Mouse (Mus musculus) heart, embryonic 11.5 days (tissue): ENCODE data around the gene Nop58. TPM values are rescaled to one million over a fixed set of nuclear protein-coding genes. Genes with fewer than 3 reads are reported as not detected.

Experiments
- ATAC-seq: fragments of 200-750 bp; cut with Nextera tagmentation; replicated peaks from 2 replicates; pipeline ENCODE4 v1.8.0; 2017; ENCODE audit warnings: moderate library complexity; ENCODE audit not compliant: insufficient number of reproducible peaks, low FRiP score, low TSS enrichment
- H3K27ac ChIP-seq: fragments of 300-500 bp; sonication (generic); 2 replicates; pipeline ENCODE4 v1.5.1; 2014; ENCODE audit warnings: mild to moderate bottlenecking, low read depth, low read length
- H3K27me3 ChIP-seq: fragments of 300-500 bp; sonication (generic); 2 replicates; pipeline ENCODE4 v1.6.1; 2014; ENCODE audit warnings: mild to moderate bottlenecking, low read length, mixed read lengths; ENCODE audit not compliant: control insufficient read depth, insufficient read depth
- H3K36me3 ChIP-seq: fragments of 300-500 bp; sonication (generic); 2 replicates; pipeline ENCODE4 v1.6.1; 2014; ENCODE audit warnings: mild to moderate bottlenecking, low read length, moderate library complexity, mixed read lengths; ENCODE audit not compliant: control insufficient read depth, insufficient read depth
- H3K4me1 ChIP-seq: fragments of 300-500 bp; sonication (generic); 2 replicates; pipeline ENCODE4 v1.6.1; 2014; ENCODE audit warnings: low read length; ENCODE audit not compliant: control insufficient read depth, insufficient read depth
- H3K4me2 ChIP-seq: fragments of 300-500 bp; sonication (generic); 2 replicates; pipeline ENCODE4 v1.6.1; 2014; ENCODE audit warnings: mild to moderate bottlenecking, moderate library complexity
- H3K4me3 ChIP-seq: fragments of 300-500 bp; sonication (generic); 2 replicates; pipeline ENCODE4 v1.5.1; 2014; ENCODE audit warnings: low read depth, low read length
- H3K9ac ChIP-seq: fragments of 300-500 bp; sonication (generic); 2 replicates; pipeline ENCODE4 v1.6.1; 2014; ENCODE audit warnings: mild to moderate bottlenecking, low read depth, low read length, moderate library complexity
- H3K9me3 ChIP-seq: fragments of 300-500 bp; sonication (generic); replicated peaks from 2 replicates; pipeline ENCODE4 v1.6.1; 2016; ENCODE audit warnings: low read length; ENCODE audit not compliant: control insufficient read depth
- WGBS: fragments of 180-500 bp; shearing (Covaris S2); extraction: QIAGEN DNeasy Blood & Tissue Kit; methylation state at CpG from one replicate; pipeline ENCODE4 v1.1.7; 2014; ENCODE audit not compliant: insufficient replicate concordance; 5-methylcytosine and 5-hydroxymethylcytosine counted together
- polyA plus RNA-seq: library from polyadenylated mRNA; unstranded; fragments of >200 nt; fragmentation: Nextera tagmentation; extraction: Ambion mirVana; gene quantifications from 2 replicates; pipeline ENCODE4 v1.2.1, GENCODE M21; 2014

Nop58 gene
- polyA plus RNA-seq, 1 experiment from 2014 or later: 190 TPM

- Histone ChIP-seq H3K4me3 (peak overlapping the region; percentile 66), H3K27me3 (no peaks in the 10 kb centered on the region), H3K36me3 (no peaks in the 10 kb centered on the region), H3K4me2 (peak overlapping the region; percentile 92), H3K27ac (peak overlapping the region; percentile 91), H3K9ac (peak overlapping the region; percentile 86), H3K4me1 (no peaks in the 10 kb centered on the region), H3K9me3 (no peaks in the 10 kb centered on the region)
- peak; percentile 60 for ATAC-seq
- WGBS: under 1% methylated on average over 44 of the region's 44 CpGs
These were observed 77.9 kb downstream of the Nop58 start for GRCm38 (mm10) chr1:59762651-59763163.

GRCm38 (mm10) chr1:59763164-59763768 is 78.5 kb downstream of the Nop58 start, which contains the start of gene Bmpr2:
Bmpr2 (plus strand) TSS chr1:59763400.
- peak within 1 kb of the TSS; percentile 92 for H3K4me2 ChIP-seq
- no peaks in the 10 kb centered on the region for H3K4me1 ChIP-seq
- peak within 1 kb of the TSS; percentile 91 for H3K27ac ChIP-seq
- peak; percentile 90 for ATAC-seq
- no peaks in the 10 kb centered on the region for H3K9me3 ChIP-seq
- peak within 1 kb of the TSS; percentile 86 for H3K9ac ChIP-seq
- H3K36me3 ChIP-seq: 0 out of 2 replicates have a peak, but pooled peaks cover 4% of the 10 kb centered on the region
- no peaks in the 10 kb centered on the region for H3K27me3 ChIP-seq
- WGBS: under 1% methylated on average over 59 of the region's 75 CpGs
- peak within 1 kb of the TSS; percentile 66 for H3K4me3 ChIP-seq

GRCm38 (mm10) chr1:59763781-59764251 is 79.0 kb downstream of the Nop58 start:
- peak overlapping the region; percentile 86 for H3K9ac ChIP-seq
- peak; percentile 51 for ATAC-seq
- H3K4me1 ChIP-seq: no peaks in the 10 kb centered on the region
- H3K36me3 ChIP-seq: 0 out of 2 replicates have a peak, but pooled peaks cover 4% of the 10 kb centered on the region
- no peaks in the 10 kb centered on the region for H3K9me3 ChIP-seq
- H3K4me2 ChIP-seq: peak overlapping the region; percentile 92
- peak overlapping the region; percentile 91 for H3K27ac ChIP-seq
- WGBS: under 1% methylated on average over 54 of the region's 55 CpGs
- no peaks in the 10 kb centered on the region for H3K27me3 ChIP-seq
- peak overlapping the region; percentile 66 for H3K4me3 ChIP-seq

- under 1% methylated on average over 27 of the region's 27 CpGs for WGBS
- no peak for ATAC-seq
- H3K4me2 ChIP-seq: peak overlapping the region; percentile 92
These were observed 79.7 kb downstream of the Nop58 start for GRCm38 (mm10) chr1:59764407-59764971.

GRCm38 (mm10) chr1:59765279-59765678 is 80.5 kb downstream of the Nop58 start:
- ATAC-seq: no peak
- H3K9ac ChIP-seq: no peak overlapping the region
- no peak overlapping the region for H3K27ac ChIP-seq
- H3K27me3 ChIP-seq: no peaks in the 10 kb centered on the region
- H3K36me3 ChIP-seq: 0 out of 2 replicates have a peak, but pooled peaks cover 4% of the 10 kb centered on the region
- H3K9me3 ChIP-seq: no peaks in the 10 kb centered on the region
- WGBS: 2% methylated on average over 4 of the region's 4 CpGs
- H3K4me1 ChIP-seq: no peaks in the 10 kb centered on the region
- peak overlapping the region; percentile 66 for H3K4me3 ChIP-seq
- H3K4me2 ChIP-seq: peak overlapping the region; percentile 74

More at GRCm38 (mm10) chr1:59764407-59764971, 79.7 kb downstream of the Nop58 start:
- peak overlapping the region; percentile 66 for H3K4me3 ChIP-seq
- peak overlapping the region; percentile 86 for H3K9ac ChIP-seq
- H3K27ac ChIP-seq: peak overlapping the region; percentile 91
- 0 out of 2 replicates have a peak, but pooled peaks cover 4% of the 10 kb centered on the region for H3K36me3 ChIP-seq
- H3K4me1 ChIP-seq: no peaks in the 10 kb centered on the region
- H3K9me3 ChIP-seq: no peaks in the 10 kb centered on the region
- H3K27me3 ChIP-seq: no peaks in the 10 kb centered on the region

- Histone ChIP-seq H3K9me3 (no peaks in the 10 kb centered on the region), H3K4me3 (peak overlapping the region; percentile 20), H3K4me1 (peaks cover 3% of the 10 kb centered on the region; the same call in 1 of the 2 replicates), H3K36me3 (0 out of 2 replicates have a peak, but pooled peaks cover 4% of the 10 kb centered on the region), H3K27ac (no peak overlapping the region), H3K9ac (no peak overlapping the region), H3K4me2 (peak overlapping the region; percentile 62), H3K27me3 (no peaks in the 10 kb centered on the region)
- ATAC-seq: no peak
These were observed 81.9 kb downstream of the Nop58 start for GRCm38 (mm10) chr1:59766626-59767025.

Other genes with a start within 250 kb of the Nop58 start
- gene Fzd7, start 202.5 kb upstream of the Nop58 start, polyA plus RNA-seq: 4.5 and 6.0 TPM in 2 replicates
- gene Gm973, start 168.7 kb upstream of the Nop58 start, polyA plus RNA-seq: 0.17 TPM in 1 of 2 replicates, not detected in the other
- gene Sumo1, start 14.1 kb upstream of the Nop58 start, polyA plus RNA-seq: 288 and 300 TPM in 2 replicates
- 12.0 and 12.7 TPM in 2 replicates for gene Bmpr2, start 78.4 kb downstream of the Nop58 start, polyA plus RNA-seq
- gene Fam117b, start 228.0 kb downstream of the Nop58 start, polyA plus RNA-seq: 5.3 and 5.9 TPM in 2 replicates